8 mouse cellular contexts compared by ENCODE assay signal in the genomic region with DNA sequence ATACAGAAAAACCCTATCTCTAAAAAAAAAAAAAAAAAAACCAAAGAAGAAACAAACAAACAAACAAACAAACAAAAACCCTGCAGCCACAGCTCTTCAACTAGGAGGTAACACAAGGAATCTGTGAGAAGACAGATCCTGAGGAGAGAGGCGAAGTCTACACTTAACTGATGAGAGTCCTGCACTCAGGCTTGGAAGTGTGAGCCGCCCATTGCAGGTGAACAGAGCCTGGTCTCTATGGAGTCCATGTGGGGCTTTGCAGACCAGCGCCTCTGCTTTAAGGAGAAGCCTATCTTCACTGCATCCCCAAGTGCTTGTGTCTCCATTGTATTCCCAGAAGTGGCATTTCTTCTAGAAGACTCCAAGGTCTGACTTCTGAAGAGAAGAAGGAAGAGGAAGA. TPM values are rescaled to one million over a fixed set of nuclear protein-coding genes. Genes with fewer than 3 reads are reported as not detected.
DNase-seq lines count a peak whose midpoint lies in the region; ATAC-seq and TF ChIP-seq lines count a peak whose summit lies in the region.
"Not testable (repeated sequence)": the region's sequence is repeated elsewhere in the genome, so short reads cannot be mapped to it uniquely, and the experiment has no call there.
"Had no signal": no experiment of that assay in that cellular context is flagged by ENCODE, and none has a peak within 500 bp of the region (broad histone marks: within the 10 kb centered on the region; RNA-seq: fewer than 3 reads in every experiment).

No protein-coding gene starts in this region.

- not testable (repeated sequence) for H3K9me3 ChIP-seq in liver, postnatal 0 days (ENCODE audit: low read length)

- DNase-seq in B cell, adult 2 months = peak; percentile 37 to 42
- peak; percentile 0 for DNase-seq in embryo, embryonic 10.5 days (ENCODE audit: low spot score)
- peak; percentile 73 for DNase-seq in induced T-regulatory cell, adult 2 months (ENCODE audit: low read depth)
- DNase-seq in liver, postnatal 0 days = not testable (repeated sequence)
- peak; percentile 44 for DNase-seq in naive thymus-derived CD4-positive, alpha-beta T cell, adult 2 months (ENCODE audit: low read depth)
- peak; percentile 30 for DNase-seq in splenic B cell, adult 2 months (ENCODE audit: low read depth, low spot score)

- 67% methylated on average over 3 of the region's 3 CpGs for WGBS in liver, postnatal 0 days (ENCODE audit: insufficient replicate concordance)

- H3K9ac ChIP-seq in liver, postnatal 0 days (replicated peaks) = not testable (repeated sequence)

- TF ChIP-seq CTCF in liver, postnatal 0 days (IDR thresholded peaks at IDR 0.05; ENCODE audit: low read depth) = not testable (repeated sequence)

- not testable (repeated sequence) for TF ChIP-seq EP300 in liver, postnatal 0 days (IDR thresholded peaks at IDR 0.05; ENCODE audit: low read depth)

- H3K4me1 ChIP-seq in liver, postnatal 0 days (ENCODE audit: insufficient read depth) = not testable (repeated sequence)

- ATAC-seq in CD4-positive, CD25-positive, alpha-beta regulatory T cell, adult 4 months = peak; percentile 4
- 0 out of 2 replicates have a peak, but pooled peaks have one; percentile 9 for ATAC-seq in liver, postnatal 0 days

- not testable (repeated sequence) for H3K36me3 ChIP-seq in liver, postnatal 0 days (replicated peaks; ENCODE audit: insufficient read depth, low read length)
- peaks cover 13% of the 10 kb centered on the region for H3K36me3 ChIP-seq in splenic B cell, adult 2 months (ENCODE audit: control insufficient read depth, insufficient read depth, low read length, poor library complexity, severe bottlenecking)

- H3K4me2 ChIP-seq in liver, postnatal 0 days (ENCODE audit: low read depth, low read length) = not testable (repeated sequence)

- not testable (repeated sequence) for H3K4me3 ChIP-seq in liver, postnatal 0 days (ENCODE audit: low read depth, low read length)

- peaks cover 12% of the 10 kb centered on the region for H3K27me3 ChIP-seq in liver, postnatal 0 days (ENCODE audit: insufficient read depth, low read length)
- H3K27me3 ChIP-seq in splenic B cell, adult 2 months (ENCODE audit: control insufficient read depth, insufficient read depth, low read length, poor library complexity, severe bottlenecking) = not testable (repeated sequence)

- not testable (repeated sequence) for H3K27ac ChIP-seq in liver, postnatal 0 days (ENCODE audit: low read depth)

RNA-seq across cellular contexts. Expression of a gene that starts 0.5 kb away (rescaled TPM):
- 100 to 1,000 TPM; 488 to 605 TPM for polyA plus RNA-seq in CD4-positive, CD25-positive, alpha-beta regulatory T cell, adult 4 months (2017; shearing (Covaris generic))
- 3.7 TPM in 2 replicates for polyA plus RNA-seq in liver, postnatal 0 days (2015; fragmentation: Nextera tagmentation; extraction: Ambion mirVana)

RNA-seq across cellular contexts. Expression of a gene that starts 14.8 kb away (rescaled TPM):
- 1,000 to 10,000 TPM; 1,046 to 1,058 TPM for polyA plus RNA-seq in CD4-positive, CD25-positive, alpha-beta regulatory T cell, adult 4 months (2017; shearing (Covaris generic))
- 7.5 and 7.9 TPM in 2 replicates for polyA plus RNA-seq in liver, postnatal 0 days (2015; fragmentation: Nextera tagmentation; extraction: Ambion mirVana)

RNA-seq across cellular contexts. Expression of a gene that starts 44.7 kb away (rescaled TPM):
- polyA plus RNA-seq in CD4-positive, CD25-positive, alpha-beta regulatory T cell, adult 4 months (2017; shearing (Covaris generic)) = 10 to 100 TPM; 14.0 to 16.4 TPM
- polyA plus RNA-seq in liver, postnatal 0 days (2015; fragmentation: Nextera tagmentation; extraction: Ambion mirVana) = 4.1 and 5.6 TPM in 2 replicates

RNA-seq across cellular contexts. Expression of a gene that starts 45.8 kb away (rescaled TPM):
- 10 to 100 TPM; 15.0 to 23.6 TPM for polyA plus RNA-seq in CD4-positive, CD25-positive, alpha-beta regulatory T cell, adult 4 months (2017; shearing (Covaris generic))
- polyA plus RNA-seq in liver, postnatal 0 days (2015; fragmentation: Nextera tagmentation; extraction: Ambion mirVana) = 621 and 683 TPM in 2 replicates
- polyA plus RNA-seq: forebrain, embryonic 13.5 days had no signal

Comparison
In these comparisons a context has a peak if more than half of its experiments do, and no peak if none do; other contexts are left out.
1. RNA of a gene that starts 0.5 kb away (polyA plus RNA-seq): 488 to 605 TPM in CD4-positive, CD25-positive, alpha-beta regulatory T cell, adult 4 months; 3.7 TPM in liver, postnatal 0 days; every median in the first group is over 100 times any median in the second.
2. RNA of a gene that starts 14.8 kb away (polyA plus RNA-seq): 1,046 to 1,058 TPM in CD4-positive, CD25-positive, alpha-beta regulatory T cell, adult 4 months; 7.5 to 7.9 TPM in liver, postnatal 0 days; every median in the first group is over 100 times any median in the second.